Mouse (Mus musculus) liver, embryonic 14.5 days (tissue): ENCODE data around the gene Dock1. TPM values are rescaled to one million over a fixed set of nuclear protein-coding genes. Genes with fewer than 3 reads are reported as not detected.

Experiments
- ATAC-seq: fragments of 200-750 bp; cut with Nextera tagmentation; 2 replicates; pipeline ENCODE4 v1.8.0; 2017; ENCODE audit warnings: moderate number of reproducible peaks, mild to moderate bottlenecking, moderate library complexity; ENCODE audit not compliant: insufficient read depth
- DNase-seq, 3 experiments: peaks; one replicate each; pipeline ENCODE4 v3.0.0-alpha.2; 2012 to 2013; ENCODE audit warnings: low read depth in 3 of 3, low spot score in 3 of 3
- H3K27ac ChIP-seq: fragments of 300-500 bp; sonication (generic); 2 replicates; pipeline ENCODE4 v1.5.1; 2014; ENCODE audit warnings: moderate library complexity, mild to moderate bottlenecking, control low read depth, inconsistent platforms
- H3K27me3 ChIP-seq: fragments of 300-500 bp; sonication (generic); 2 replicates; pipeline ENCODE4 v1.6.1; 2014; ENCODE audit warnings: mild to moderate bottlenecking, low read length, moderate library complexity; ENCODE audit not compliant: control insufficient read depth, insufficient read depth
- H3K36me3 ChIP-seq: fragments of 300-500 bp; sonication (generic); replicated peaks from 2 replicates; pipeline ENCODE4 v1.6.1; 2014; ENCODE audit warnings: low read depth; ENCODE audit not compliant: control insufficient read depth, insufficient read depth
- H3K4me1 ChIP-seq, 2 experiments: fragments of 200-500 bp in 1 of 2; fragments of 300-500 bp in 1 of 2; sonication (generic) in 1 of 2; replicated peaks; 2 replicates each; pipeline ENCODE4 v1.6.1; 2012 to 2014; ENCODE audit warnings: antibody characterized with exemption in 1 of 2, inconsistent platforms in 1 of 2, low read length in 1 of 2; ENCODE audit not compliant: control insufficient read depth in 2 of 2, insufficient read depth in 2 of 2
- H3K4me2 ChIP-seq: fragments of 300-500 bp; sonication (generic); 2 replicates; pipeline ENCODE4 v1.6.1; 2014; ENCODE audit warnings: low read depth, mild to moderate bottlenecking, control low read depth, moderate library complexity
- H3K4me3 ChIP-seq, 2 experiments: fragments of 200-500 bp in 1 of 2; fragments of 300-500 bp in 1 of 2; sonication (generic) in 1 of 2; 2 replicates each; pipeline ENCODE4 v1.5.1; 2012 to 2014; ENCODE audit warnings: low read depth in 2 of 2, low read length in 2 of 2, mild to moderate bottlenecking in 2 of 2, control low read depth in 1 of 2, inconsistent platforms in 1 of 2, moderate library complexity in 1 of 2; ENCODE audit not compliant: insufficient read depth in 1 of 2
- H3K9ac ChIP-seq: fragments of 300-500 bp; sonication (generic); replicated peaks from 2 replicates; pipeline ENCODE4 v1.6.1; 2014; ENCODE audit warnings: mild to moderate bottlenecking, control low read depth, moderate library complexity
- H3K9me3 ChIP-seq: fragments of 300-500 bp; sonication (generic); 2 replicates; pipeline ENCODE4 v1.6.1; 2016; ENCODE audit warnings: low read length, mixed read lengths; ENCODE audit not compliant: control insufficient read depth
- CTCF ChIP-seq: IDR thresholded peaks from 2 replicates; pipeline ENCODE4 v1.5.1; 2016; ENCODE audit warnings: antibody characterized with exemption, low read depth, control low read depth
- EP300 ChIP-seq: IDR thresholded peaks from 2 replicates; pipeline ENCODE4 v1.6.1; 2016; ENCODE audit warnings: antibody characterized with exemption, low read depth
- WGBS: fragments of 180-500 bp; shearing (Covaris S2); extraction: QIAGEN DNeasy Blood & Tissue Kit; methylation state at CpG from one replicate; pipeline ENCODE4 v1.1.7; 2014; ENCODE audit not compliant: insufficient replicate concordance; 5-methylcytosine and 5-hydroxymethylcytosine counted together
- polyA plus RNA-seq, 2 experiments: library from polyadenylated mRNA; depleted of rRNA in 1 of 2; stranded (reverse) in 1 of 2; unstranded in 1 of 2; fragments of >200 nt; fragmentation: Nextera tagmentation in 1 of 2; extraction: Ambion mirVana in 1 of 2; gene quantifications; 2 replicates each; pipeline versions ENCODE4 v1.2.1 to v1.2.3; 2012 to 2014

The Dock1 gene
- polyA plus RNA-seq, 2 experiments, result 1.9 to 2.5 TPM

DNA sequence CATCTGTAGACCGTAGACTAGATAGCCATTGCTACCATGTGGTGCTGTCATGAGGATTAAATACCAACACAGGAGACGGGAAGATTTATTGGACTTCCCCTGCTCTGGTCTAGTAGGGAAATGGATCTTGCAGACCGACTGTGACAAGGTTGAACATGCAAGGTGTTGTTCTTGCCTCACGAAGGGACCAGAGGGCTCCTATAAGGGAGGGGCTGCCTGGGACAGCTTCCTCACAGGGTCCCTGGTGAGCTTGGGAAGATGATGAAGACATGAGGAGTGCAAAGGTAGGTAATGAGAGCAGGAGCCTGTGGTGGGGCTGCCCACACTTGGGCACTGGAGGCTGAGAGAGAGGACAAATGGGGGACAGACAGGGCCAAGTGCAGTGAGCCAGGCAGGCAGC lies 25.0 kb downstream of the Dock1 start:
- no peak for DNase-seq
- no peaks in the 10 kb centered on the region for H3K27me3 ChIP-seq

DNA sequence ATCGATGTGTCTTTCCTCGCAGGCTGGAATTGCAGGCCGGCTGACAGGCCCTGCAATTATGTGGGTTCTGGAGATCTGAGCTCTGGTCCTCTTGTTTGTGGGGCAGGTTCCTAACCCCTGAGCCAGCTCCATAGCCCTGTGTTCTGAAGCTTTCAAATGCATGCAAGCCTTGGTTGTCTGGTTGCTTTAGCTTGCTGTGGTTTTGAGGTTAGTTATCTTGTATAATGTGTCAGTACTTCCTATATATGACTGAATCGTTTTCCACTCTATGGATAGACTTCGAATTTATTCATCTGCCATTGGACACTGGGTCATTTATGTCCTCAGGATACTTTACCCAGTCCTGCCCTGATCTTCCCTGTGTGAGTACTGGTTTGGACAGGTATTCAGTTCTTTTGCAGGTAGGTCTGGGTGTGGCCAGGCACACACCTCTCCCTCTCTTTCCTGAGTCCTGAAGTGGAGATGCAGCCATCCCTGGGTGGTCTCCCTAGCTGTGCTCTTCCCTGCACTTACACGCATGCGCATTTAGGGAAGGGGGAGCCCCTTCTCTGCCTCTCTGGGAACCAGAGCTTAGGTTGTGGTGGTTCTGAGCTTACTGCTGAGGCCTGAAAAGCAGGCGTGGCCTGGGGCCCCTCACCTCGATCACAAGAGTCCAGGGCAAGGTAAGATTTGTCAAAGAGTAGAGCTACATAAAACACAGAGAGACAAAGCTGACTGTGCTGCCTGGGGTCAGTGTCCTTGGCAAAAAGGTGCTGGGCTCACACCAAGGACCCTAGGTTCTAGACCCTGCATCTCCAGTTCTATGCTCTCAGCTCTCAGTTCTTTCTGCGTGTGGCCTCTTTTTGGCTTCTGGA lies 25.9 kb downstream of the Dock1 start:
- no peak overlapping the region for H3K4me3 ChIP-seq
- TF ChIP-seq EP300, result no peak
- no peak for TF ChIP-seq CTCF
- no peak overlapping the region for H3K27ac ChIP-seq
- H3K4me1 ChIP-seq, result peaks cover 0 to 18% of the 10 kb centered on the region in 2 experiments; a peak in 2 of 4 replicates
- no peak overlapping the region for H3K4me2 ChIP-seq
- WGBS, result 41% methylated on average over 10 of the region's 10 CpGs
- no peaks in the 10 kb centered on the region for H3K36me3 ChIP-seq
- H3K9ac ChIP-seq, result no peak overlapping the region
- no peaks in the 10 kb centered on the region for H3K27me3 ChIP-seq
- no peak for DNase-seq
- ATAC-seq, result no peak
- H3K9me3 ChIP-seq, result no peaks in the 10 kb centered on the region

More for the DNA sequence above, 25.0 kb downstream of the Dock1 start:
- H3K4me1 ChIP-seq, result peaks cover 0 to 18% of the 10 kb centered on the region in 2 experiments; a peak in 2 of 4 replicates
- H3K4me3 ChIP-seq, result no peak overlapping the region
- WGBS, result 50% methylated on average over 4 of the region's 4 CpGs
- H3K9me3 ChIP-seq, result no peaks in the 10 kb centered on the region
- no peak for ATAC-seq
- no peaks in the 10 kb centered on the region for H3K36me3 ChIP-seq
- no peak for TF ChIP-seq CTCF
- no peak for TF ChIP-seq EP300
- H3K9ac ChIP-seq, result no peak overlapping the region
- H3K4me2 ChIP-seq, result no peak overlapping the region
- H3K27ac ChIP-seq, result no peak overlapping the region

GRCm38 (mm10) chr7:134697479-134697878 lies 27.0 kb downstream of the Dock1 start:
- no peak overlapping the region for H3K4me2 ChIP-seq
- ATAC-seq (no peak), DNase-seq (peak; percentile 3 to 7 (median 7))
- no peaks in the 10 kb centered on the region for H3K36me3 ChIP-seq
- TF ChIP-seq CTCF (no peak), EP300 (no peak)
- H3K27ac ChIP-seq, result no peak overlapping the region
- no peak overlapping the region for H3K9ac ChIP-seq
- no peaks in the 10 kb centered on the region for H3K27me3 ChIP-seq
- H3K4me3 ChIP-seq, result no peak overlapping the region
- WGBS, result 13% methylated on average over 4 of the region's 4 CpGs
- H3K9me3 ChIP-seq, result no peaks in the 10 kb centered on the region
- H3K4me1 ChIP-seq, result peaks cover 0 to 18% of the 10 kb centered on the region in 2 experiments; a peak in 2 of 4 replicates

DNA sequence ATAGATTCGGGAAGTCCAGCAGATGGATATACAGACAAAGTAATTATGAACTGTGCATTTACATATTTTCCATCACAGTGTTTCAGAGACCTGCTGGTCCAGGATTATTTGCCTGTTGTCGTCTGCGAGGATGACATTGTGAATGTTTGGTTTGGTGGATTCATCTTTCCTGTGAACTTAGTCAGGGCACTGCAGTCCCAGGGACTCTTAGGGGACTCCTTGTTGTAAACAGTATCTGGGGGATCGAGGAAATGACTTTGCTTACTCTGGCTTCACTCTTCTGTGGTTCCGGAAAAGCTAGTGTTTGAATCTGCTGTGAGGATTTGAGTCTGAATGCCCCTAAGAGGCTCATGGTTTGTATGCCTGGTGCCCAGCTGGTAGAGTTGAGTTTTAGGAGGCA lies 27.8 kb downstream of the Dock1 start:
- Histone ChIP-seq H3K27me3 (no peaks in the 10 kb centered on the region), H3K27ac (no peak overlapping the region), H3K9ac (no peak overlapping the region), H3K9me3 (no peaks in the 10 kb centered on the region), H3K36me3 (no peaks in the 10 kb centered on the region), H3K4me2 (no peak overlapping the region), H3K4me1 (peaks cover 0 to 18% of the 10 kb centered on the region in 2 experiments; a peak in 2 of 4 replicates), H3K4me3 (no peak overlapping the region)
- ATAC-seq (no peak), DNase-seq (no peak)
- TF ChIP-seq CTCF (no peak), EP300 (no peak)
- WGBS, result 44% methylated on average over 5 of the region's 5 CpGs

DNA sequence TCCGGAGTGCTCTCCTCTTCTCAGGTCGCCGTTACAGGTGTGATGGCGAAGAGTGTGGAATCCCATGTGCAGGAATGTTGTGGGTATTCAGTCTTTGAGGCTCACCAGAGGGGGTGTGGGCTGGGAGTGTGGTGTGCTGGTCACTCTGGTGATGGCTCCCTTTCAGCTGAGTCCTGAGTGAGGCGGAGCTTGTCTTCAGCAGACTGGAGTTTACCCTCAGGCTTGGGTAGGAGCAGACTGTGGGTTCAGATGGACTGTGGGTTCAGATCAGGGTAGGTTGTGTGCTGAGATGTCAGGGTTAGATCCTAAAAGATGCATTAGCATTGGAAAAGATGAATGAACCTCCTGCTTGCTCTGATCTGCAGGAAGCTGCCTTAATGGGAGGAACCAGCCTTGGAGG lies 29.5 kb downstream of the Dock1 start:
- Histone ChIP-seq H3K4me1 (peaks cover 0 to 13% of the 10 kb centered on the region in 2 experiments; a peak in 2 of 4 replicates), H3K27ac (no peak overlapping the region), H3K27me3 (no peaks in the 10 kb centered on the region), H3K9ac (no peak overlapping the region), H3K4me2 (no peak overlapping the region), H3K9me3 (no peaks in the 10 kb centered on the region), H3K36me3 (no peaks in the 10 kb centered on the region), H3K4me3 (no peak overlapping the region)
- no peak for TF ChIP-seq EP300
- TF ChIP-seq CTCF, result no peak
- no peak for DNase-seq
- no peak for ATAC-seq
- 78% methylated on average over 5 of the region's 5 CpGs for WGBS
